Mouse (Mus musculus): ENCODE data around the gene Kif9. TPM values are rescaled to one million over a fixed set of nuclear protein-coding genes. Genes with fewer than 3 reads are reported as not detected.

Gene Kif9
- polyA plus RNA-seq, 1 experiment: 1.2 TPM

- no peaks in the 10 kb centered on the region for H3K4me1 ChIP-seq (ENCODE audit: control insufficient read depth, insufficient read depth, low read length)
- H3K36me3 ChIP-seq (ENCODE audit: control insufficient read depth, insufficient read depth, low read length, poor library complexity, severe bottlenecking): no peaks in the 10 kb centered on the region; the same call in 1 of the 2 replicates
- H3K9me3 ChIP-seq (replicated peaks; ENCODE audit: control insufficient read depth, insufficient read depth, low read length, poor library complexity, severe bottlenecking): no peaks in the 10 kb centered on the region
- H3K9ac ChIP-seq (ENCODE audit: low read depth, poor library complexity, severe bottlenecking): peak overlapping the region; percentile 98
- no peaks in the 10 kb centered on the region for H3K27me3 ChIP-seq (ENCODE audit: control insufficient read depth, insufficient read depth, low read length, poor library complexity, severe bottlenecking)
- H3K4me3 ChIP-seq (ENCODE audit: low read depth, low read length): no peak overlapping the region
- TF ChIP-seq POLR2A (IDR thresholded peaks at IDR 0.05; ENCODE audit: insufficient read depth, low read length) (no peak), EP300 (IDR thresholded peaks at IDR 0.05; ENCODE audit: insufficient read depth, low read depth, low read length) (no peak), CTCF (IDR thresholded peaks at IDR 0.05; ENCODE audit: low read depth, low read length) (no peak)
- H3K27ac ChIP-seq (ENCODE audit: insufficient read depth, low read length): no peak overlapping the region
Observed at GRCm38 (mm10) chr9:110531151-110531791, 54.5 kb downstream of the Kif9 start.

GRCm38 (mm10) chr9:110531914-110532489 lies 55.2 kb downstream of the Kif9 start:
- H3K27me3 ChIP-seq (ENCODE audit: control insufficient read depth, insufficient read depth, low read length, poor library complexity, severe bottlenecking): no peaks in the 10 kb centered on the region
- no peaks in the 10 kb centered on the region for H3K9me3 ChIP-seq (replicated peaks; ENCODE audit: control insufficient read depth, insufficient read depth, low read length, poor library complexity, severe bottlenecking)
- H3K36me3 ChIP-seq (ENCODE audit: control insufficient read depth, insufficient read depth, low read length, poor library complexity, severe bottlenecking): no peaks in the 10 kb centered on the region; the same call in 1 of the 2 replicates
- peak overlapping the region; percentile 43 for H3K27ac ChIP-seq (ENCODE audit: insufficient read depth, low read length)
- H3K4me1 ChIP-seq (ENCODE audit: control insufficient read depth, insufficient read depth, low read length): no peaks in the 10 kb centered on the region
- TF ChIP-seq CTCF (IDR thresholded peaks at IDR 0.05; ENCODE audit: low read depth, low read length) (peak; percentile 62), EP300 (IDR thresholded peaks at IDR 0.05; ENCODE audit: insufficient read depth, low read depth, low read length) (no peak; the same call in 1 of the 2 replicates)
- peak overlapping the region; percentile 57 for H3K4me3 ChIP-seq (ENCODE audit: low read depth, low read length)
- H3K9ac ChIP-seq (ENCODE audit: low read depth, poor library complexity, severe bottlenecking): peak overlapping the region; percentile 98

GRCm38 (mm10) chr9:110532538-110533291 lies 56.0 kb downstream of the Kif9 start, which contains the start of gene Setd2:
Gene Setd2 (plus strand): TSS chr9:110532597.
- TF ChIP-seq POLR2A (IDR thresholded peaks at IDR 0.05; ENCODE audit: insufficient read depth, low read length) (no peak), EP300 (IDR thresholded peaks at IDR 0.05; ENCODE audit: insufficient read depth, low read depth, low read length) (no peak), CTCF (IDR thresholded peaks at IDR 0.05; ENCODE audit: low read depth, low read length) (no peak)
- Histone ChIP-seq H3K4me3 (ENCODE audit: low read depth, low read length) (peak within 1 kb of the TSS; percentile 89), H3K9me3 (replicated peaks; ENCODE audit: control insufficient read depth, insufficient read depth, low read length, poor library complexity, severe bottlenecking) (no peaks in the 10 kb centered on the region), H3K27ac (ENCODE audit: insufficient read depth, low read length) (peak within 1 kb of the TSS; percentile 70), H3K4me1 (ENCODE audit: control insufficient read depth, insufficient read depth, low read length) (no peaks in the 10 kb centered on the region), H3K27me3 (ENCODE audit: control insufficient read depth, insufficient read depth, low read length, poor library complexity, severe bottlenecking) (no peaks in the 10 kb centered on the region), H3K36me3 (ENCODE audit: control insufficient read depth, insufficient read depth, low read length, poor library complexity, severe bottlenecking) (no peaks in the 10 kb centered on the region; the same call in 1 of the 2 replicates), H3K9ac (ENCODE audit: low read depth, poor library complexity, severe bottlenecking) (peak within 1 kb of the TSS; percentile 98)

GRCm38 (mm10) chr9:110533645-110534044 lies 56.9 kb downstream of the Kif9 start:
- Histone ChIP-seq H3K27ac (ENCODE audit: insufficient read depth, low read length) (no peak overlapping the region), H3K27me3 (ENCODE audit: control insufficient read depth, insufficient read depth, low read length, poor library complexity, severe bottlenecking) (no peaks in the 10 kb centered on the region), H3K4me3 (ENCODE audit: low read depth, low read length) (no peak overlapping the region)

GRCm38 (mm10) chr9:110535114-110535513 lies 58.4 kb downstream of the Kif9 start:
- Histone ChIP-seq H3K36me3 (ENCODE audit: control insufficient read depth, insufficient read depth, low read length, poor library complexity, severe bottlenecking) (no peaks in the 10 kb centered on the region; the same call in 1 of the 2 replicates), H3K4me1 (ENCODE audit: control insufficient read depth, insufficient read depth, low read length) (no peaks in the 10 kb centered on the region), H3K9me3 (replicated peaks; ENCODE audit: control insufficient read depth, insufficient read depth, low read length, poor library complexity, severe bottlenecking) (no peaks in the 10 kb centered on the region), H3K9ac (ENCODE audit: low read depth, poor library complexity, severe bottlenecking) (no peak overlapping the region), H3K4me3 (ENCODE audit: low read depth, low read length) (no peak overlapping the region), H3K27ac (ENCODE audit: insufficient read depth, low read length) (no peak overlapping the region), H3K27me3 (ENCODE audit: control insufficient read depth, insufficient read depth, low read length, poor library complexity, severe bottlenecking) (no peaks in the 10 kb centered on the region)
- TF ChIP-seq CTCF (IDR thresholded peaks at IDR 0.05; ENCODE audit: low read depth, low read length) (no peak), POLR2A (IDR thresholded peaks at IDR 0.05; ENCODE audit: insufficient read depth, low read length) (no peak), EP300 (IDR thresholded peaks at IDR 0.05; ENCODE audit: insufficient read depth, low read depth, low read length) (no peak)

More at GRCm38 (mm10) chr9:110533645-110534044, 56.9 kb downstream of the Kif9 start:
- Histone ChIP-seq H3K9ac (ENCODE audit: low read depth, poor library complexity, severe bottlenecking) (peak overlapping the region; percentile 98), H3K9me3 (replicated peaks; ENCODE audit: control insufficient read depth, insufficient read depth, low read length, poor library complexity, severe bottlenecking) (no peaks in the 10 kb centered on the region), H3K36me3 (ENCODE audit: control insufficient read depth, insufficient read depth, low read length, poor library complexity, severe bottlenecking) (no peaks in the 10 kb centered on the region; the same call in 1 of the 2 replicates), H3K4me1 (ENCODE audit: control insufficient read depth, insufficient read depth, low read length) (no peaks in the 10 kb centered on the region)
- TF ChIP-seq POLR2A (IDR thresholded peaks at IDR 0.05; ENCODE audit: insufficient read depth, low read length): no peak
